Mouse (Mus musculus): ENCODE results near the gene Mbd5.

GRCm38 (mm10) chr2:49142186-49142585, 192.9 kb downstream of the Mbd5 start:
- TF ChIP-seq CTCF (IDR thresholded peaks at IDR 0.05; ENCODE audit: borderline replicate concordance, insufficient read depth, low read length) (no peak), POLR2A (IDR thresholded peaks at IDR 0.05; ENCODE audit: low read depth, low read length) (no peak)

Measured in embryonic fibroblast, embryonic 13.5 days (primary cell).